ENCODE assay signal across 17 mouse cellular contexts in the genomic region with DNA sequence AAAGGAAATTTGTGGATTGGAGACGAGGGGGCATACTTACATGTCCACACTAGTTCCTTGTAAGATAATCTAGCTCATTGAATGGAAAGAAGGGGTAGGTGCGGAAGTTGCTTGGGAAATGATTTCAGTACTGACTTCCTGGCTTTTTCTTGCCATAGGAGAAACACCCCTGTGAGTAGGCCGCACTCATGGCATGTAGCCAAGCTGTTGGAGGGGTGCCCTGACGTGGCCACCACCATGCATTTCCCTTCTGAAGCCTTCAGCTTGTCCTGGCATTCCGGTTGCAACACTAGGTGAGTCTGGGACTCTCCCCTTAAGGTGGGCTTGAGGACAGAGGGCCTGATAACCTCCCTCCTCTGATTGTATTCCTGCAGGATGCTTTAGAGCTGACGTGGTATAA.
DNase-seq lines count a peak whose midpoint lies in the region; TF ChIP-seq lines count a peak whose summit lies in the region.
"Had no signal": no experiment of that assay in that cellular context is flagged by ENCODE, and none has a peak within 500 bp of the region (broad histone marks: within the 10 kb centered on the region; RNA-seq: fewer than 3 reads in every experiment).

No protein-coding gene starts in this region.

- TF ChIP-seq POLR2A in heart, adult 2 months (IDR thresholded peaks at IDR 0.05; ENCODE audit: insufficient read depth, low read depth, low read length): no peak

- intact Hi-C loops in heart, adult 2 months (cut with DNase I): no loop called here
- intact Hi-C loops in heart, postnatal 10 days (cut with DNase I): no loop called here

- H3K9ac ChIP-seq in heart, adult 2 months (ENCODE audit: low read depth, low read length): no peak overlapping the region
- H3K9ac ChIP-seq: embryonic facial prominence, embryonic 15.5 days; midbrain, embryonic 12.5 days; neural tube, embryonic 15.5 days had no signal

- no peaks in the 10 kb centered on the region; the same call in none of the 2 replicates for H3K4me1 ChIP-seq in heart, adult 2 months (ENCODE audit: control insufficient read depth, insufficient read depth, low read length)
- H3K4me1 ChIP-seq: embryonic facial prominence, embryonic 15.5 days; midbrain, embryonic 12.5 days; neural tube, embryonic 15.5 days had no signal

- TF ChIP-seq CTCF in heart, adult 2 months (IDR thresholded peaks at IDR 0.05): no peak

- WGBS in heart, adult 2 months: 45% methylated on average over 6 of the region's 6 CpGs

- H3K36me3 ChIP-seq in heart, adult 2 months (ENCODE audit: control insufficient read depth, insufficient read depth, low read length): peaks cover 19% of the 10 kb centered on the region
- H3K36me3 ChIP-seq: embryonic facial prominence, embryonic 15.5 days; midbrain, embryonic 12.5 days; neural tube, embryonic 15.5 days had no signal

- peak overlapping the region; percentile 51 for H3K27ac ChIP-seq in heart, adult 2 months
- H3K27ac ChIP-seq: embryonic facial prominence, embryonic 15.5 days; macrophage; midbrain, embryonic 12.5 days; neural tube, embryonic 15.5 days; stomach, postnatal 0 days had no signal

- H3K27me3 ChIP-seq in heart, adult 2 months (ENCODE audit: control insufficient read depth, insufficient read depth, low read length): no peaks in the 10 kb centered on the region
- H3K27me3 ChIP-seq: CH12.LX; embryonic facial prominence, embryonic 15.5 days; midbrain, embryonic 12.5 days; neural tube, embryonic 15.5 days had no signal

- no peaks in the 10 kb centered on the region; the same call in 1 of the 2 replicates for H3K79me2 ChIP-seq in heart, adult 2 months (replicated peaks; ENCODE audit: control insufficient read depth, insufficient read depth, low read length)

- TF ChIP-seq EP300 in heart, adult 2 months (IDR thresholded peaks at IDR 0.05; ENCODE audit: insufficient read depth, low read depth, low read length): no peak

- peak; percentile 9 for DNase-seq in adrenal gland, adult 2 months
- DNase-seq in adrenal gland, adult 8-10 months: no peak
- peak; percentile 31 to 34 for DNase-seq in heart, adult 2 months
- DNase-seq in heart, postnatal 10 days: no peak
- DNase-seq in right cerebral cortex, postnatal 4 days: peak; percentile 4
- no peak for DNase-seq in right cerebral cortex, postnatal 10 days (ENCODE audit: low spot score in 2 of 2)
- DNase-seq in thymus, postnatal 0 days (ENCODE audit: low spot score): no peak
- DNase-seq in frontal cortex, adult 2 months (ENCODE audit: extremely low spot score in 1 of 2, low spot score in 1 of 2): no peak
- DNase-seq: cerebellum, adult 18-20 months; retina, postnatal 1 day; thymus, postnatal 4 days had no signal

- peak overlapping the region; percentile 48 for H3K4me3 ChIP-seq in heart, adult 2 months
- H3K4me3 ChIP-seq: embryonic facial prominence, embryonic 15.5 days; midbrain, embryonic 12.5 days; neural tube, embryonic 15.5 days had no signal

Comparison
In these comparisons a context has a peak if more than half of its experiments do, and no peak if none do; other contexts are left out.
1. DNase-seq: peak in adrenal gland, adult 2 months (single experiment), heart, adult 2 months (2 of 2) and right cerebral cortex, postnatal 4 days (single experiment); none in adrenal gland, adult 8-10 months (single experiment), heart, postnatal 10 days (0 of 2), right cerebral cortex, postnatal 10 days (0 of 2), thymus, postnatal 0 days (single experiment) and frontal cortex, adult 2 months (0 of 2).